In the genomic region with DNA sequence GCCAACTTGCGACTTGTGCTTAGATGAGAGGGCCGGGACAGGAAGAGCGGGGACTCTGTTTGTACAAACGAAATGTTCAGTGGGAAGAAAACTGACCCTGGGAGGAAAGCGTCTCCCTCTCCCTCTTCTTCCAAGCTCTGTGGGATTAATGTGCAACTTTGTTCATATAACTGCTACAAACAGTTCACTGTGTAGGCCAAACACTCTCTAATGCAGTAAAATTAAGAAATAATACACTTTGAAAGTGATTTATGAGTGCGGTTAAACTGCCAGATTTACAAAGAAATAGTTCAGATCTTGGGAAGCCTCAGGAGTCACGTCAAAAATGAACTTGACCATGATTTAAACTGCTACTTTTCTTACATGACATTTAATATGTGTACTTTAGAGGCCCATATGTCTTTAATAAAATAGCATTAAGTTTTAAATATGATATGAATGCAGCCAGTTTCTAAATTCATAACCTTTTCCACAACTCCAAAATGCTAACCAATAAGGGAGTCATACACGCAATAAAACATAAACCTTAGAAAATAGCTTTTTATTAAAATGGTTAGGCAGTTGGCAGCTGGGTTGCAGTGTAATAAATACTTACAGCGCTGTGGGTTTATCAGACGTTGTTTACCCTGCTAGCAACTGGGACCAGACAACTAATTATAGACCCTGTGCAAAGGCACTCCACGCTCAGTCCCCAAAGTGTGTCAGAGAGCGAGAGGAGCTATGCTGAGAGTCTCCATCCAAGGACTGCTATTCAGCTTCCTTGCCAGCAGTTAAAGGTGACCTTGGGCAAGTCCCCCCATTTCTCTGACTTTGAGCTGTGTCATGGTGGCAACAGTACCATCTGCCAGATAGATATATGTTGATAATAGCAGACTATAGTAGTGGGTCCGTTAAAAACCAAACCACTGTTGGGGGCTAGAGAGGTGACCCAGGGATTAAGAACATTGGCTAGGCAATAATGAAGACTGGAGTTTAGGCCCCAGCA, we compare ENCODE assay signal across 13 mouse cellular contexts.
A peak's percentile ranks its signal among the peaks of the same experiment; 100 is the strongest.
DNase-seq lines count a peak whose midpoint lies in the region; ATAC-seq and TF ChIP-seq lines count a peak whose summit lies in the region.
"Had no signal": no experiment of that assay in that cellular context is flagged by ENCODE, and none has a peak within 500 bp of the region (broad histone marks: within the 10 kb centered on the region; RNA-seq: fewer than 3 reads in every experiment).

No protein-coding gene starts in this region.

- no peaks in the 10 kb centered on the region for H3K9me3 ChIP-seq in kidney, embryonic 14.5 days (ENCODE audit: control insufficient read depth, low read length)
- H3K9me3 ChIP-seq in stomach, postnatal 0 days (ENCODE audit: control insufficient read depth, low read length), result no peaks in the 10 kb centered on the region

- no peak overlapping the region for H3K9ac ChIP-seq in kidney, embryonic 14.5 days (ENCODE audit: low read depth, low read length)
- no peak overlapping the region for H3K9ac ChIP-seq in stomach, postnatal 0 days (ENCODE audit: low read length)

- H3K4me2 ChIP-seq in kidney, embryonic 14.5 days (replicated peaks; ENCODE audit: low read depth, low read length), result no peak overlapping the region
- H3K4me2 ChIP-seq in stomach, postnatal 0 days (replicated peaks; ENCODE audit: low read depth), result no peak overlapping the region

- no peaks in the 10 kb centered on the region for H3K36me3 ChIP-seq in kidney, embryonic 14.5 days (ENCODE audit: control insufficient read depth, insufficient read depth, low read length)
- H3K36me3 ChIP-seq in stomach, postnatal 0 days (ENCODE audit: control insufficient read depth, insufficient read depth, low read length), result no peaks in the 10 kb centered on the region

- no peaks in the 10 kb centered on the region for H3K27me3 ChIP-seq in kidney, embryonic 14.5 days (ENCODE audit: control insufficient read depth, insufficient read depth, low read length)
- H3K27me3 ChIP-seq in stomach, postnatal 0 days (ENCODE audit: control insufficient read depth, insufficient read depth, low read length), result no peaks in the 10 kb centered on the region

- ATAC-seq in kidney, embryonic 14.5 days (ENCODE audit: low FRiP score, low TSS enrichment), result peak; percentile 71; the same call in 1 of the 2 replicates
- ATAC-seq in stomach, postnatal 0 days (ENCODE audit: low FRiP score, low TSS enrichment), result peak; percentile 38; the same call in 1 of the 2 replicates

- no peak overlapping the region for H3K4me3 ChIP-seq in kidney, embryonic 14.5 days (ENCODE audit: low read length)
- no peak overlapping the region for H3K4me3 ChIP-seq in stomach, postnatal 0 days (ENCODE audit: low read depth, low read length)
- H3K4me3 ChIP-seq: layer of hippocampus, adult 2 months had no signal

- H3K27ac ChIP-seq in kidney, embryonic 14.5 days (ENCODE audit: low read depth, low read length), result peak overlapping the region; percentile 67; the same call in 1 of the 2 replicates
- 0 out of 2 replicates have a peak overlapping the region, but pooled peaks have one; percentile 9 for H3K27ac ChIP-seq in stomach, postnatal 0 days (replicated peaks)
- H3K27ac ChIP-seq: layer of hippocampus, adult 2 months had no signal

- peak; percentile 18 for DNase-seq in embryo, embryonic 11 days
- no peak for DNase-seq in embryo, embryonic 9.5 days (ENCODE audit: extremely low spot score)
- no peak for DNase-seq in kidney, adult 8-10 months
- DNase-seq in kidney, postnatal 10 days, result peak; percentile 59
- DNase-seq in stomach, postnatal 0 days (ENCODE audit: low spot score), result no peak
- DNase-seq in cerebellum, adult 8-10 months, result no peak
- DNase-seq in thymus, postnatal 14 days, result no peak
- DNase-seq: adrenal gland, postnatal 14 days; cerebellum, postnatal 36 days; lung, adult 18-20 months; right cerebral cortex, postnatal 25 days had no signal

- 40% methylated on average over 13 of the region's 13 CpGs for WGBS in kidney, embryonic 14.5 days
- 40% methylated on average over 13 of the region's 13 CpGs for WGBS in stomach, postnatal 0 days

- peaks cover 9% of the 10 kb centered on the region; the same call in 1 of the 2 replicates for H3K4me1 ChIP-seq in kidney, embryonic 14.5 days (ENCODE audit: control insufficient read depth, insufficient read depth, low read length)
- H3K4me1 ChIP-seq in stomach, postnatal 0 days (replicated peaks; ENCODE audit: control insufficient read depth, insufficient read depth), result no peaks in the 10 kb centered on the region

- TF ChIP-seq CTCF in stomach, postnatal 0 days (IDR thresholded peaks at IDR 0.05; ENCODE audit: low read depth), result no peak

- no peak for TF ChIP-seq EP300 in stomach, postnatal 0 days (optimal IDR thresholded peaks at IDR 0.05)

Comparison
In these comparisons a context has a peak if more than half of its experiments do, and no peak if none do; other contexts are left out.
1. DNase-seq: peak in embryo, embryonic 11 days (single experiment) and kidney, postnatal 10 days (single experiment); none in embryo, embryonic 9.5 days (single experiment), kidney, adult 8-10 months (0 of 2), stomach, postnatal 0 days (single experiment), cerebellum, adult 8-10 months (single experiment) and thymus, postnatal 14 days (single experiment).